Mouse (Mus musculus): ENCODE data around the gene Yeats4.
"Not testable (repeated sequence)": the region's sequence is repeated elsewhere in the genome, so short reads cannot be mapped to it uniquely, and the experiment has no call there.

Yeats4 gene

GRCm38 (mm10) chr10:117224102-117224990, at the start of gene Yeats4:
Gene Yeats4, minus strand, starts transcription at chr10:117224507.
- peak; percentile 93 to 96 for DNase-seq (ENCODE audit: low spot score in 2 of 2)

GRCm38 (mm10) chr10:117272023-117272422, 47.7 kb upstream of the Yeats4 start:
- no peak for DNase-seq (ENCODE audit: low spot score in 2 of 2)

DNA sequence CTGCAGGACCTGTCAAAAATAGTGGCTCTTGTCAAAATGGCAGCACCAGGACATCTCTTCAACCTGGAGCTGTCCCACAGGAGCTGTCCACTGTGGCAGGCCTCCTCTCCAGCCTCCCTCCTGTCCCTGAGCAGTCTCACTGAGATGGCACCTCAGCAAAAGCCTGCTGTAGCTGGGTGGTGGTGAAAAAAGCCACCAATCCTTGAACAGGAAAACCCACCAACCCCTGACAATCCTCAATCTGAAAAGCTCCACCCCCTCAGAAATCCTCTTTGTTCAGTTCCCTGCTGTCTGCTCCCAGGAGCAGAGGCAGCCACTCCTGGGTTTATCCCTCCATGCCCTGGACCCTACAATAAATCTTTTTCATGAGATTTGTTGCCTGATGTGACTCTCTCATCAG, 35.6 kb upstream of the Yeats4 start:
- no peak for DNase-seq (ENCODE audit: low spot score in 2 of 2)

- DNase-seq (ENCODE audit: low spot score in 2 of 2) = no peak
These were observed 14.3 kb upstream of the Yeats4 start, which contains the start of gene 9530003J23Rik for GRCm38 (mm10) chr10:117238603-117239002. Gene 9530003J23Rik, minus strand, starts transcription at chr10:117238703.

DNA sequence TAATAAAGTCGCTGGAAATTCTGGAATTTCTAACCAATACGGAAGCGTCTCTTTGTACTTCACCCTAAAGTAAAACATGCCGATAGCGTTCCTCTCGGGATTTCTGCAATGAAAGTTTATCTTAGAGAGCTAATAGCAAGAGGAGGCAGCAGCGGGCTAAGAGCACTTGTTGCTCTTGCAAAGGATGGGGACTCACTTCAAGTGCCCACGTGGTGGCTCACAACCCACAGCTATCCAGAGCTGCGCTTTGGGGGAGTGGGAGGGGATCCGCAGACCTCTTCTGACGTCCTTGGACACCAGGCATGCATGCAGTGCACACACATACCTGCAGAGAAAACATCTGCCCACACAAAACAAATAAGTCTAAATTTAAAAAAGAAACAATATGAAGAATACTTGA, 11.6 kb upstream of the Yeats4 start:
- DNase-seq (ENCODE audit: low spot score in 2 of 2) = no peak

DNA sequence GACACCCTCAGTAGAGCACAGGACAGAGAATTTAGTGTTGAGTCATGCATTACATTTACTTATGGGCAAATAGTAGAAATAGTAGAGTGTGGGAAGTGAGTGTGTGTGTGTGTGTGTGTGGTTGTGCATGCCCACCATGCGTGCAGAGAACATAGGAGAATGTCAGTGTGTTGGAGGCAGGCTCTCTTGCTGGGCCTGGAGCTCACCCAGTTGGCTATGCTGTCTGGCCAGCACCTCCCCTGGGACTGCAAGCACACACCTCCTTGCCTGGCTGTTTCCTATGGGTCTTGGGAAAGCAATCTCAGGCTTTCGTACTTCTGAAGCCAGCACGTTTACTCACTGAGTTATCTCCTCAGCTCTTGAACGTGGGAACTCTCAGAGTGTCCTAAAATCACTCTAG, 10.5 kb upstream of the Yeats4 start:
- no peak for DNase-seq (ENCODE audit: low spot score in 2 of 2)

DNA sequence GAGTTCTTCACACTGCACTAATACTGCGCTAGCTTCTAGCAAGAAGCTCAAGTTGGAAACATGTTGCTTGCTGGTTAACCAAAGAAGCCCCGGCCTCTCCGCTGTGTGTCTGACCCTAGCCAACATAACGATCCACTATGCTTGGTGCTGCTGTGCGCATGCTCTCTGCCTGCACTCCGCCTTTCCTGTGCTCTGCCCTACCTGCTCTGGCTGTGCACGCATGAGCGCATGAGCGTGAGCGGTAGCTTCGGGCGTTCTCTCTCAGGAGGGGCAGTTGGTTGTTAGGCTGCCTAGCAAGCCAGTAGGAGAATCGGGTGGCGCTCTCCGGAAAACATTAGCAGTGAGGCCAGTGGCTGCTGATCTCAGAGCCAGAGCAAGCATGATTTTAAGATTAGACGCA, 5.5 kb upstream of the Yeats4 start:
- no peak for DNase-seq (ENCODE audit: low spot score in 2 of 2)

- no peak for DNase-seq (ENCODE audit: low spot score in 2 of 2)
These were observed 1.7 kb upstream of the Yeats4 start for GRCm38 (mm10) chr10:117226002-117226401.

DNA sequence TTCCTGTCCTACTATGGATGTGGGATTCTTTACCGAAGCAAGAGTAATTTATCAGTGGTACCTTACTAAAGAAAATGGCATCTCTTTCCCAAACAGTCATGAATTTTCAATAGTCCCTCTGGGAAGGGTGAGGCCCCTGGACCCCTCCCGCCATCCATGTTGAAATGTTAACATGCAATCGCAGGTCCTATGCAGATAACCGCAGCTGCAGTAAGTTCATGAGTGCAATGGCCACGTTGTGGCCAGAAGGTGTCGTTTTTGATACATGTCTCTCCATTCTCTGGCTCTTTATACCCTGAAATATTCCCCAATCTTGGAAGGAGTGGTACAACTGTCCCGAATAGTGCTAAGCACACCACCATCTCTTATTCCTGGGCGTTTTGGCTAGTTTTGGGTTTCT, 787 bp upstream of the Yeats4 start:
- DNase-seq (ENCODE audit: low spot score in 2 of 2) = no peak

GRCm38 (mm10) chr10:117223758-117224101, 577 bp downstream of the Yeats4 start:
- no peak for DNase-seq (ENCODE audit: low spot score in 2 of 2)

- DNase-seq (ENCODE audit: low spot score in 2 of 2) = no peak
These were observed 1.5 kb downstream of the Yeats4 start for GRCm38 (mm10) chr10:117222821-117223220.

- no peak for DNase-seq (ENCODE audit: low spot score in 2 of 2)
These were observed 6.0 kb downstream of the Yeats4 start for GRCm38 (mm10) chr10:117218351-117218750.

DNA sequence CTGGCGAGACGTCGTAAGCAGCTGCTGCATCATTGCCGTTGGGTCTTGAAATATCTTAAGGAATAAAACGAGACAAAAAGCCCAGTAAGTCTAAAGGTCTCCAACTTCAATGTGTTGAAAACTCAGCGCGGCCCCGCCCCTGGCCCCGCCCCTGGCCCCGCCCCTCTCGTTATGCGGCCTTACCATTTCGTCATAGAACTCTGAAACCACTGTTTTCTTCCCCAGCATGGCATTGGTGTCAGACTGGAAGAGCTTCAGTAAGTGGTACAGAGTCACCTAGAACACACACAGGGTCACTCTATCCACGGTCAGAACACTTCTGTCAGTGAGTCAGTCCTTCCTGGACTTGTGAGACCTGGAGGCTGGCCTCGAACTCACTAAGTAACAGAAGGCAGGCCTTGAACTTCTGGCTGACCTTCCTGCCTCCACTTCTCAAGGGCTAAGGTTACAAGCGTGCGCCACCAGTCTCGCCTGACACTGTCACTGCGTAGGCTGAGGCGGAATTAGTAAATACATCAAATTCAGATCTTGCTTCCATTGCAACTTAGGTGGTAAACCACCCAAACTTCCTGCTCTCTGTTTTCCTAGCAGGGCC, 7.0 kb downstream of the Yeats4 start:
- no peak for DNase-seq (ENCODE audit: low spot score in 2 of 2)

- peak; percentile 25 to 43 for DNase-seq (ENCODE audit: low spot score in 2 of 2)
These were observed 7.5 kb downstream of the Yeats4 start for GRCm38 (mm10) chr10:117216793-117217192.

GRCm38 (mm10) chr10:117216132-117216495, 8.2 kb downstream of the Yeats4 start:
- no peak for DNase-seq (ENCODE audit: low spot score in 2 of 2)

GRCm38 (mm10) chr10:117215409-117216131, 8.7 kb downstream of the Yeats4 start:
- no peak for DNase-seq (ENCODE audit: low spot score in 2 of 2)

DNA sequence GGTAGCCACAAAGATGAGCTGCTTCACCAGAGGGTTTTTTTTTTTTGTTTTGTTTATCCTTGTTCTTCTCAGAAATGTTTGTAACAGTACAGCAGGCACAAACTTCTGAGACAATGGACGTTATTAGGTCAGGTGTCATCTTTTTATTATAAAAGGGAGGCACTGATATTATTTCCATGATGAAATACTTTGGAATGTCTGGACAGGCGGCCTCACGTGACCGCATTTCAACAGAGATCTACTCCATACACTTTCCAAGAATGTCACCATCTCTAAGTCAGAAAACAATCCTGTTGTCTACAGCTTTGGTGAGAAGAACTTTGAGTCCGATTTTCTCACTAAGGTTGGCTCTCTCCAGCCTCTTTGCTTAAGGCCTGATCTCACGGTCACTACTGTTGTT, 13.3 kb downstream of the Yeats4 start:
- no peak for DNase-seq (ENCODE audit: low spot score in 2 of 2)

- peak; percentile 42 to 55 for DNase-seq (ENCODE audit: low spot score in 2 of 2)
These were observed 14.8 kb downstream of the Yeats4 start for GRCm38 (mm10) chr10:117209469-117209938.

DNA sequence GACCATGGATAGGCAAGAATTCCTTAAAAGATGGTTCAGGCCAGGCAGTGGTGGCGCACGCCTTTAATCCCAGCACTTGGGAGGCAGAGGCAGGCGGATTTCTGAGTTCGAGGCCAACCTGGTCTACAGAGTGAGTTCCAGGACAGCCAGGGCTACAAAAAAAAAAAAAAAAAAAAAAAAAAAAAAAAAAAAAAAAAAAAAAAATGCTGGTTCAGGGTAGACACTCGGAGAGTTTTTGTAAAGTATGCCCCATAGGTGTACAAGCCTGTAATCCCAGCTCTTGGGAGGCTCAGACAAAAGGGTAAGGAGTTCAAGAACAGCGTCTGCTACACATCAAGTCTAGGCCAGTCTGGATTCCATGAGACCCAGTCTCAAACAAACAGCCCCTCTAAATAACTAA, 15.5 kb downstream of the Yeats4 start:
- not testable (repeated sequence) for DNase-seq (ENCODE audit: low spot score in 2 of 2)

DNA sequence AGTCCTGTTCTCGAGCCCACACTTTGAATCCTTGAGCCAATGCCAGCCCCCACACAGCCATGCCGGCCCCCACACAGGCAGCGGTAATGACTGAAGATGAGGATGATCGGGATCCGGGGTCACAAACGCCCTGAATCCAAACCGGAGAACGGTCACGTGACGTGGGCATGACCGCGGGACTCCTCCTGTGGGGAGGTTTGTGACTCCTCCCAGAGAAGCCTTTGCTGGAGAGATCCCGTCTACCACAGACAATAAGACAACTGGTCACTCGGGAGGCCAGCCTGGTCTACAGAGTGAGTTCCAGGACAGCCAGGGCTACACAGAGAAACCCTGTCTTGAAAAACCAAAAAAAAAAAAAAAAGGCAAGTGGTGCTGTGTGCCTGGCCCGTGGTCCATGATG, 16.1 kb downstream of the Yeats4 start:
- DNase-seq (ENCODE audit: low spot score in 2 of 2) = no peak

DNA sequence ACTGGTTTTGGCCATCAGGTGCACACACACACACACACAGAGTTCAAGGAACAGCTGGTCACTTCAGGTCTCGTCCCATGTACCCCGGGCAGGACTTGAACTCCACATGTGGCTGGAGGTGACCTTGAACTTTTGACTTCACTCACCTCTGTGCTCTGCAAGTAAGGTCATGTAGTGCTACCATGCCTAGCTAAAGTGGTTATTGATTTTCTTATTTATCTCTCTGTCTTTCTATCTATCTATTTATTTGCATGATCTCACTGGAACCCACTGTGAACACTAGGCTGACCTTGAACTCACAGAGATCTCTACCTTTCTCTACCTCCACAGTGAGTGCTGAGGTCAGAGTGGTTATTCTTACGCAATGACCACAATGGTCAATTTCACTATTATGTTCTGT, 18.2 kb downstream of the Yeats4 start:
- DNase-seq (ENCODE audit: low spot score in 2 of 2) = no peak

DNA sequence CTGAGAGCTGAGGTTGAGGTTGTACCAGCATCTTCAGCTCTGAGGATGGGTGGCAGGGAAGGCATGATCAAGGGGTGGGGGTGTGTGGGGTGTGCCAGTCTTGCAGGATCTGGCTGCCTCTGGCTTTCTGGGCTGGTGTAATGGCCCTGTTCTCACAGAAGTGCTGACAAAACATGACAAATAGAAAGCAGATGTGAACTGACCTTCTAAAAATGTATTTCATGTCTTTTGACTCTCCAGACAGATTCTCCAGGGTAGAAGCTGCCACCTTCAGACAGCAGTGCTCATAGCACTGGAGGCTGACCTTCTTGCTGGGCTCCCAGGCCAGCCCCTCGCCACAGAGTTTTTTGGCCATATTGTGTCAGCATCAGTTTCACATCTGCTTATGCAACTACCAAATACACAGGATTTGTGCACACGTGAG, 20.7 kb downstream of the Yeats4 start:
- DNase-seq (ENCODE audit: low spot score in 2 of 2) = no peak

Data from right cerebral cortex, adult 2 months (tissue).